Mouse (Mus musculus): Measurements from ENCODE around the gene Cntnap1.
"Not testable (repeated sequence)": the region's sequence is repeated elsewhere in the genome, so short reads cannot be mapped to it uniquely, and the experiment has no call there.

Cntnap1 gene

GRCm38 (mm10) chr11:101149178-101150105 lies 20.9 kb upstream of the Cntnap1 start:
- no peak for DNase-seq (ENCODE audit: low spot score)

- DNase-seq (ENCODE audit: low spot score), result no peak
These were observed 19.3 kb upstream of the Cntnap1 start for GRCm38 (mm10) chr11:101151063-101151462.

GRCm38 (mm10) chr11:101152825-101153224 lies 17.5 kb upstream of the Cntnap1 start:
- no peak for DNase-seq (ENCODE audit: low spot score)

GRCm38 (mm10) chr11:101154648-101155047 lies 15.7 kb upstream of the Cntnap1 start:
- no peak for DNase-seq (ENCODE audit: low spot score)

GRCm38 (mm10) chr11:101155151-101155550 lies 15.2 kb upstream of the Cntnap1 start:
- no peak for DNase-seq (ENCODE audit: low spot score)

- peak; percentile 67 for DNase-seq (ENCODE audit: low spot score)
These were observed 14.5 kb upstream of the Cntnap1 start, which contains the start of gene Tubg2 for GRCm38 (mm10) chr11:101155728-101156371. TSS of gene Tubg2 (plus strand) at chr11:101155907.

- not testable (repeated sequence) for DNase-seq (ENCODE audit: low spot score)
These were observed 10.2 kb upstream of the Cntnap1 start for GRCm38 (mm10) chr11:101160151-101160550.

GRCm38 (mm10) chr11:101160981-101161505 lies 9.3 kb upstream of the Cntnap1 start:
- DNase-seq (ENCODE audit: low spot score), result not testable (repeated sequence)

- no peak for DNase-seq (ENCODE audit: low spot score)
These were observed 8.8 kb upstream of the Cntnap1 start for GRCm38 (mm10) chr11:101161551-101161950.

GRCm38 (mm10) chr11:101162301-101162700 lies 8.0 kb upstream of the Cntnap1 start:
- DNase-seq (ENCODE audit: low spot score), result no peak

- DNase-seq (ENCODE audit: low spot score), result no peak
These were observed 7.6 kb upstream of the Cntnap1 start for GRCm38 (mm10) chr11:101162772-101163171.

- no peak for DNase-seq (ENCODE audit: low spot score)
These were observed 6.6 kb upstream of the Cntnap1 start for GRCm38 (mm10) chr11:101163476-101164350.

- DNase-seq (ENCODE audit: low spot score), result no peak
These were observed 6.0 kb upstream of the Cntnap1 start for GRCm38 (mm10) chr11:101164351-101164665.

GRCm38 (mm10) chr11:101164677-101165580 lies 5.4 kb upstream of the Cntnap1 start:
- no peak for DNase-seq (ENCODE audit: low spot score)

GRCm38 (mm10) chr11:101166357-101166756 lies 4.0 kb upstream of the Cntnap1 start:
- DNase-seq (ENCODE audit: low spot score), result no peak

GRCm38 (mm10) chr11:101167211-101167962 lies 2.9 kb upstream of the Cntnap1 start:
- DNase-seq (ENCODE audit: low spot score), result no peak

- no peak for DNase-seq (ENCODE audit: low spot score)
These were observed 2.4 kb upstream of the Cntnap1 start for GRCm38 (mm10) chr11:101167963-101168300.

- no peak for DNase-seq (ENCODE audit: low spot score)
These were observed 1.9 kb upstream of the Cntnap1 start for GRCm38 (mm10) chr11:101168301-101168980.

- no peak for DNase-seq (ENCODE audit: low spot score)
These were observed 819 bp upstream of the Cntnap1 start for GRCm38 (mm10) chr11:101169301-101170107.

Measured in T-cell, adult 2 months (primary cell).